Mouse (Mus musculus) left cerebral cortex, adult 9 months (tissue): Measurements from ENCODE around the gene Amot.

ENCODE experiments used
- DNase-seq, 2 experiments: peaks; one replicate each; pipeline ENCODE4 v3.0.0; 2022; ENCODE audit warnings: low spot score in 2 of 2

Amot gene

DNA sequence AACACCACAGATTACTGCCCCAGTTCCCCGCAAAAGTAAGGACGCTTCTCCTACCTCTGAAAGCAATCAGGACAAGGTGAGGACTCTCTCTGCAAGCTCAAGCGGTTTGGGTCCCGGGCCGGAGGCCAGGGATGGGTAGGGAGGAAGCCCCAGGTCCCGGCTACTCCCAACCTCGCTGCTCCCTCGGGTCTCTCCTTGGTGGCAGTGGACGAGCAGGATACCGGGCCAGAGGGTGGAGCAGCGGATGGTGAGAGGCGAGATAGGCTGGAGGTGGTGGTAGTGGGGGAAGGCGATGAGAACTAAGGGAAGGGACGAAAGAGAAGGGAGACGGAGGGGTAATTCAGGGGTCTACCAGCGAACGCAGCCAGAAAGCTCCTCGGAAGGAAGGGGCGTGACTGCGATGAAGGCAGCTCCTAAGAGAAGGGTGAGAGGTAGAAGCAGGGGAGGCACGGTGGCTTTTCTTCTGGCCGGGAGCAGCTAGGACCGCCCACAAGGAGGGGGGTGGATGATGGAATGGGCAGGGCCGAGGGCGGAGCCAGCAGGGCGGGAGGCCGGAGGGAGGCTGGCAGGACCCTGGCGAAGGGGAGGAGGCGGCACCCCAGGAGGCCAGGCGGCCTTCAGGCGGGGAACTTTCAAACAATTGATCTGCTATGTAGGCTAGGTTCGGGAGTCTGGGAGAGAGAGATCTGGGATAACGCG, at the start of gene Amot:
Gene Amot, minus strand, starts transcription at position 465 of the 699 bp plus-strand sequence.
- DNase-seq: peak; percentile 5 to 67

DNA sequence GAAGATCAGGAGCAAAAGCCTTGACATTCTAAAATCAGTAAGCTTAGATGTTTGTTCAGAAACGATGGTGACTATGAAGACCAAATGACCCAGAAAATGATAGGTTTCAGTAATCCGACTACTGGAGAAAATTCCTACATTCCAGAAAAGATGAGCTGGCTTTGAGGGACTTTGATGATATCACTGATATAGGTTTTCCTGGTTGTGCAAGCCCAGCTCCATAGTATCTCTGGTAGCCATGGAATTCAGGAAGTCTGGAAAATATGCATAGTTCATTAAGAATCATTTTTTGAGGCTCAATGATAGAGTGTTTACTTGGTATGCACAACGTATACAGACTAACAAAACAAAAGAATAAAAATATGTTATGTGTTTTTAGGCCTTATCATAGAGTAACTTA, 40.1 kb upstream of the Amot start:
- DNase-seq: no peak

DNA sequence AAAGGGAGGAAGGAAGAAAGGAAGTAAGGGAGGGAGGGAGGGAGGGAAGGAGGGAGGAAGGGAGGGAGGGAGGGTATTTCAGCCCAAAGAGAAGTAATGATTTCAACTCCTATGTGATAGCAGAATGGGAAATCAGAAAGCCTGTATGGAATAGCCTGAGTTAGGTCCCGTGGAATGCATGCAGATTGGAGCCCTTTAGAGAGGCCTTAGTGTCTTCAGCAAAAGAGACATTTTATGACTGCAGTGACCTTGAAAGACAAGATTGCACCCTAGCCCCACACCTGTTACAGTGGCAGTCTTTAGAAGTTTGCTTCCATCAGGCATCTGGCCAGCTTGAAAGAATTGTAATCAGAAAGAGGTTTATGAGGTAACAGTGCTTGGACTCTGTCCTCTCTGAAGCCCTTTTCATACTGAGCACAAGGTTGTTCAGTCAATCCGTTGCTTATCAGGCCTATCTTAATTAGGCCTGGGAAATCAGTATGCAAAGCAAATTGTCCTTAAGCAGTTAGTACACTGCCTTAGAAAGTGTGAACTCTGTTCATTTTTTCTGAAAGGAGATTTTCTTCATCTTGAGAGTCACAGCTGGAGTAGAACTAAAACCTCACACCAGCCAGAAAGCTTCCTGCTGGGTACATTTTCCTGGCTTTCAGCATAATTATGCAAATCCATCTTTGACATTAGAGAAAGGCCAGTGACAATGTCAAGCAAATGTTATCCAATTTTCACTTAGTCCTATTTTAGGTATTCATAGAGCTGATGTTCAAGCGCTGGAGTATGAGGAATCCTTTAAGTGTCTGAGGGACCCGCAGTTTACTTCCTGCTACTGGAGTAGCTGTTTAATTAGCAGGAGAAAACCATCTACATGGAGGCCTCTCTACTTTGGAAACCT, 38.9 kb upstream of the Amot start:
- no peak for DNase-seq

DNA sequence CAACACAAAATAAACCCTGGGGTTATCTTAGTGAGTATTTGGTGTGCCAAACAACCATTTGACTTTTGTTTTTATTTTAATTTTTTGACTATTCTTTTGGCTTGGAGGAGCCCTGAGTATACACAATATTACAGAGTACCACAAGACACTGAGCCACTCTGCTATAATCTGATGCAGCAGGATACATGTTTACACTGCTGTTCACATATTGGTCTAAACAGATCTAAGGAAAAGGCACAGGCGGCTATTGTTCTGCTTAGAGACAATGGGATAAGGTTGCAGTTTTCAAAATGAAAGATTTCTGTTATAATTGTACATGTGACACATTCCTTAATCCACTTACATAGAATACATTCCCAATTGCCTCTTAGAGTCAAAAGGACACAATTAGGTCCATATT, 36.1 kb upstream of the Amot start:
- DNase-seq: no peak

DNA sequence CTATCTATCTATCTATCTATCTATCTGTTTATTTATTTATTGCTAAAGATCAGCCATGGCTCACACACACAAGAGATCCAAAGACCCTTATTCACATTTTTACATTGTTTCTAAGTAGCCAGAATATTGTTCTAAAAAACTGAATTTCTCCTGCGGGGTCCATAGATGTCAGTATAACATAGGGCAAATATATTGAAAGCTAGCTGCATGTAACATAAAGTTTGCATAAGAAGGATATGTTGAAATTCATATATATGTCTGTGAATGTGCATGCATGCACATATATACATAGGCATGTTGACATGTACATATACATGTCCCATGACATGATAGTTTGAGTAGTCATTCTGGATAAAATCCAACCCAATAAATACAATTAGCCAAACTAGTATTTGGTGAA, 35.3 kb upstream of the Amot start:
- no peak for DNase-seq

DNA sequence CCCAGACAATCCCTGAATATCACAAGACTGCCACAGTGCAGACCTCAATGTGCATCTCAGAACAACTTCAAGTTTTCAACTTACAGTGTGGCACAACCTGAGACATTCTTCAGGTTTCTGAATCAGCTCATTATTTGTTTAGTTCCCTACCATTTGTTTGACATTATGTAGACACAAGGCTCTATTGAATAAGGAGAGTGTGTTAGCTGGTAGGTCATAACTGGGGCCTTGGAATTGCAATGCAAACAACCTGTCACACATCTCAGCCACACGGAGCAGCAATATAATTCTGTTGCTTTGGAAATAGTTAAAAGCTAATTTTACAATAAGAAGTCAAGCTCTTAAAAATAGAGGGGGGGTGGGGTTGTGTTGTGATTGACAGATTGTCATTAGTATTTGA, 24.6 kb upstream of the Amot start:
- DNase-seq: no peak

DNA sequence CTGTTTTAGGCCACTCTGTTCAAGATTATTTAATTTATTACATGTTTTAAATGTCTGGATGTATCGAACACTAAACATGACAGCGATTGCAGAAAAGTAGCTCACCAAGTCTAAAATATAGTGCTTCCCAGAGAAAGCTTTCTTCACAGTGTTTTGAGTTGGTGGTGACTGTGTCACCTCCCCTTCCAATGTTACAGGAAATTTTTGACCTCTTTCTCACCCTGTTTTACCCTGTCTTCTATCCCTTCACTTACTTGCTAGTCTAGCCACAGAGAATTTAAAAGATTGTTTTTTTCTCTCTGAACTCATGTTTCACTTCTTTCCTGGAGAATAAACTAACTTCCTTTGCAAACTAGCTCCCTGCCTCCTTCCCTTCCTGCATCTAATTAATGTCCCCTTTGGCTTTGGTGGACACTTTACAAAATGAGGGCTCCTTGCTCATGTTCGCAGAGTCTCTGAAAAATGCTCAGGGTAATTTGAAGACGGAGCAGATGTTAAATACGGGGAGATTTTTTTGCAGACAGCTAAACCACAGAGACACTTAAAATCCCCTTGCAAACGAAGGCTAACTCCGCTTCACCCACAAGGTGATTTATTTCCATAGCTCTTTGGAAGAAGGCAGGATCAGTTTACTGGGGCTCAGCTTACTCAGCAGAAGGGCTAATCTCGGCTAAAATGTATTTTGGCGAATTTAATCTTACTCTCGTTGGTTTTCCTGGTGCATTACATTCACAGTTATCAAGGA, 11.5 kb upstream of the Amot start:
- DNase-seq: no peak

DNA sequence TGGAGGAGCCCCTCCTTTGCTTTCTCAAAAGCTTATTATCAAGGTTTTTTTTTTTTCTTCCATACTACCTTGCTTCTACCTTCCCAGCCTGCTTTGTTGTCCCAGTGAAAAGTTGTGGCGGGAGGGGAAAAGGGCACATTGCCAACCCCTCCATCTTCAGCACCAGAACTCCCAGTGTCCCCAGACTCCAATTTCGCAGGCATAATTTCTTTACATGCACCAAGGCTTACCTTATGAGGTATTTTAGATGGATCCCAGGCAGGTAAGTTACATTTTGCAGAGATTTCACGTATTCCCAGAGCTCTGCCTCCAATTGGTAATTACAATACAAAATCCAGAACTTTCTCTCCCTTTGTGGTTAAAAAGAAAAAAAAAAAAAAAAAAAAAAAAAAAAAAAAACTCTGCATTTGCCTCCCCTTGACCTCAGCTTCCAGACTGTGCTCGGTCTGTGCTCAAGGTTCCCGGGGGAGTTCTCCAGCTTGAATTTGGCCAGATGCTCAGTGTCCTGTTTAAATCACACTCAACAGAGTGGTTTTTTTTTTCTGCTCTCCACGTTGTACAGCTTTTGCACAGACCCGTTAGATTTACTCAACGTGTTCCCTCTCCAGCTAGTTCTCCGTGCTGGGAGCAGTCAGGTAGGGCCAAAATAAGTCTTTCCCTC, 10.6 kb upstream of the Amot start:
- DNase-seq: no peak

DNA sequence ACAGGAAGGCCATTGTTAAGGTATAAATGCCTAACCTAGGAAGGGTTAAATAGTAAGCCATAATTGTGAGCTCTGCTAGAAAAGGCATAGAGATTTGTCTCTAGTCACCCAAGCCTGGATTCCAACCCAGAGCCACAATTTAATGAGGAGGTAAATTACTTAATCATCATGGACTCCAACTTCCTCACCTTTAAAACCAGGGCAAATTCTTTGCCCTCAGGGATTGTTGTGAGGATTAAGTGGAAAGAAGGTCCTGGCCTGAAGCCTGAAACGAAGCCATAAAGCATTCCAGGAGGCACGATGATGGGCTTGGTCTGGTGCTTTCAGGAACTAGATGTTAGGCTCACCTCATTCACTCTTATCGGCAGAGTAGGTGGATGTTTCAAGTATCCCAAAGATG, 5.7 kb upstream of the Amot start:
- no peak for DNase-seq

DNA sequence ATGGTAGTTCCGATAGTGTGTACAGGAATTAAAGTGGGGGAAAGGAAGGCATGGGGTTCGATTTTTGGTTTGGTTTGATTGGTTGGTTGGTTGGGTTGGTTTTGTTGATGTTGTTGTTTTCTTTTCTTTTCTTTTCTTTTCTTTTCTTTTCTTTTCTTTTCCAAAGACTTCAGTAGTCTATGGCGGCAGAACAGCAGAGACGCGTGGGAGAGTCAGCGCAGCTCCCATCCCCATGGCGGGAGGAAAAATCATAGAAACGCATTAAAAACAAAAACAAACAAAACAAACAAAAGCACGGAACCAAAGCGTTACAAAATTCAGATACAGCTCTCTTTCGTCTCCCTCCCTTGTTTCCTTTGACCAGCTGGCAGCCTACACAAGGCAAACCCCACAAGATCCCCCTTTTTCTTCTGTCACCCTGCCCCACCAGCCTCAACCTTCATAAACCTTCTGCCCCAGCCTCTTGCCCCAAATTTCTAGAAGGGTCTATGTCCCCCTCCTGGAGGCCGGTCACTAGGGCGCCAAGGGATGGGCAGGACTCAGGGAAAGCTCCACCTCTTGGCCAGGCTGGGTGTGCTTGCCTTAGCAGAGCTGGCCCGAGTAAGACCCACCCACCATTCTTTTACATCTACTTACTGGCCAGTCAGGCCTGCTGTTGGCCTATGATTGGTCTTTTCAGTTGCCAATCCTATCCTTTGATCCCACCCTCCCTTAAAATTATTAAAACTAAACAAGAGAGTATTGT, 648 bp upstream of the Amot start:
- DNase-seq: peak; percentile 40 to 56

DNA sequence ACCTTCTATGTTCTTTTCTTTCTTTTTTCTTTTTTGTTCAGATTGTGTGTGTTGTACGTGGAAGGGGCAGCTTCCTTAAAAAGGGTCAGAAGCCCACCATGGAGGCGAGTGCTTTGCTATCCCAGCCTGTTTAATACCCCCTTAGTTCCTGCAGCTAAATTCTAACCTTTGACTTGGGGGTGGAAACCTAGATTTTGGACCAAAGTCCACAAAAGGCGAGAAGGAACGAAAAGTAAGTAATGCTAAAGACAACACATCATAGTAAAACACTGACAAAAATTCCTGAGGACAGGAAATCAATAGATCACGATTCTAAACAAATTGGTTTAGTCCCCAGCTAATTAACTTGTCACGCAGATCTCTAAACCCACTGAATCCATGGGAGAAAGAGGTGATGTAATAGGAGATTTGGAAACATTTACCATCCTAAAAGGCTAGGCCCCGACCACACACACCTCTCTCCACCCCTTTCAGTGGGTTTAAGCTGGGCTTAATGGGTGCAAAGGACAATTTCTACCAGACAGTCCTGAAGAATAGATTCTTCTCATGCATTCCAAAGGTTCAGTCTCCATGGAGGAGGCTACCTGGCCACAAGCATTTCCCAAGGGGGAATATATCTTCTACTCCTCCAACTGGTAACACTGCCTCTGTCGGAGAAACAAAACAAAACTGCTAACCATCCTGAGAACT, 3.2 kb downstream of the Amot start:
- no peak for DNase-seq

DNA sequence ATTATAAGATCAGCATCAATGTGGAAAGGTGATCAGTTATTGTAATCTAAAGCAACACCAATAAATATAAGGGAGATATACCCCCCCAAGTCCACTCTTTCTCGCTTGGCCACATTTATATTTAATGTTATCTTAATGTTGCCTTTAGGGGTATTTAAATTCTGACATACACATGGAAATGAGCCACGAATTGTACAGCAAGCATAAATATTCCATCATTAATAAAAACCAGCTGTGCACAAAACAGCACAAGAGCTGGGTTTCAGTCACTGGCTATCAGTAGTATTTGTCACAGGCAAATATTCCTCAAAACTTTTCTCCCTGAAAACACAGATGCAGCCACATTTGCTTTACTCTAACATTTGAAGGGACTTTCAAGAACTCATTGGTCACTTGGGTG, 5.9 kb downstream of the Amot start:
- no peak for DNase-seq

DNA sequence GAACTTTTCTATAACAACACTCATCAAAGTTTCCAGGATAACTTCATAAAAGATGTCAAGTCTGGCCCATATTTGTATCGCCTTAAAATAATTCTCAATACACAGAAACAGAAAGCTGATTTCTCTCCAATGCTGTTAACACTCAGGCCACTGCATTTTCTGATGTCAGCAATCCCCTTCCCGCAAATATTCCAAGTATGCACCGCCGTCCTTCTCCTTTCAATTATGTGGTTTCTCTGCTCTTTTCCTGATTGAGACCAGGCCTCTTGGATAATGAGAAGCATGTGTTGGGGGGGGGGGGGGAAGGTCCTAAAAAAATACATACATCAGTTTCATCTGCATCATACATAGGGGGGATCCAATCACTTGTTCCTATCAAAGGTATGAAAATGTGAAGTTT, 6.3 kb downstream of the Amot start:
- no peak for DNase-seq

DNA sequence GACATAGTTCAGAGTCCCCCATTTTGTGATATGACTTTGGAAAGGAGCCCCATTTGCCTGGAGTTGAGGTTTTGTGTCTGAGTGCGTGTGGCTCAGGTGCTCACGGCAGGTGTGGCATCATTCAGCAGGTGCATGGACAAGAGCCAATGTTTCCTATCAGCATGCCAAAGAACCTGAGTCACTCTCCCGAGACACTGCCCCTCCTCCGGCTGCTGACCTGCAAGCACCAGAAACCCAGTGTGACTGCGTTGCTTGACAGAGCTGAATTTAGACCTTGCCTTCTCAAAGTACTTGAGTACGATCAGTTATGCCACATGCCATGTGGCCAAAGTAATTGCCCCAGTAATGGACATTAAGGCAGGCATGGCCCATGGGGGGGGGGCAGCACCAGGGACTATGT, 7.5 kb downstream of the Amot start:
- DNase-seq: no peak

DNA sequence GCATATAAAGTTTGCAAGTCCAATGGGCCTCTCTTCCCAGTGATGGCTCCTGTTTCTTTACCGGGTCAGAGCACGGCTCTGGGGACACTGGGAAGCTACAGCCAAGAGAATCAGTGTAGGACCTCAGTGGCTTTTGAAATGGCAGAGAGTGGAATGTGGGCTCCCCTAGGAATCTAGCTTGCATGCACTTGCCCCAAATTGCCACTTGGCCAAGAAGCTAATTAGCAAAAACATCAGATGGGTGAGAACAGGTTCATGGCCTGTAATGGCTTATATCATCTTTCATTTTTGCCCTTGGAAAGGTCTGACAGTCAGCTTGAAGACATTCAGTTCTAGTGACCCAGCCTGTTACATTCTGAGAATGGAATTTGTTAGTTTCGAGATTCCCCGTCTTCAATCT, 9.6 kb downstream of the Amot start:
- no peak for DNase-seq

DNA sequence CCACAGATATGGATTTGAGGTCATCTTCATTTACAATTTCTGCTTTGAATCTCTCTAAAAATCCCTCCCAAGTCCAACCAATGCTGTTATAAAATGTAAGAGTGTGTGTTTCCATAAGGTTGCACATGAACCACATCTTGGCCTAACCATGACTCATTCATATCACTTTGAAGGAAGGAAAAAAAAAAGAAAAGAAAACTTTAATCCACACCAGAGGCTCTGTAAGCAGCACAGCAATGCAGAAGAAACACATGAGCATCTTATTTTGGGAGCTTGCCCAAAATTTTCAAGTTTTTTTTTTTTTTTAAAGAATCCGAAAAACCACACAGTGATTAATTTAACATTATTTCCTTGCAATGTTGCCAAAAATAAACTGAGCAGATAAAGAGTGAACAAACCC, 14.2 kb downstream of the Amot start:
- no peak for DNase-seq

DNA sequence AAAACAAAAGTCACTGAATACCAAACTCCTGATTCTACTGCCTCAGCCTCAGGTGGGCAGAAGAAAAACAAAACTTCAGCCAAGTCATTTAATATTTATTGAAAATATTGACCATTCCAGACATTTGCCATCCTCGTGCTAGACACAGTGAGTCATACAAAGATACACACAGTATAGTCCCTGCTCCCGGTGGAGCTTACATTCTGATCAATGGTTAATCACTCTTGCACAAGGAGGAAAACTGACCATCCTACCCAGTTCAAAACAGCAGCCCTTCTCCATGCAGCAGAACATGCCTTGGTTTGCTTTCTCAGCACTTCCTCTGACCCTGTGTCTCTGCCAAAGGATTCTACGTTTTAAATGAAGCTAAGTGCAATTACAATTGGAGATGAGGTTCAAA, 14.6 kb downstream of the Amot start:
- DNase-seq: no peak

DNA sequence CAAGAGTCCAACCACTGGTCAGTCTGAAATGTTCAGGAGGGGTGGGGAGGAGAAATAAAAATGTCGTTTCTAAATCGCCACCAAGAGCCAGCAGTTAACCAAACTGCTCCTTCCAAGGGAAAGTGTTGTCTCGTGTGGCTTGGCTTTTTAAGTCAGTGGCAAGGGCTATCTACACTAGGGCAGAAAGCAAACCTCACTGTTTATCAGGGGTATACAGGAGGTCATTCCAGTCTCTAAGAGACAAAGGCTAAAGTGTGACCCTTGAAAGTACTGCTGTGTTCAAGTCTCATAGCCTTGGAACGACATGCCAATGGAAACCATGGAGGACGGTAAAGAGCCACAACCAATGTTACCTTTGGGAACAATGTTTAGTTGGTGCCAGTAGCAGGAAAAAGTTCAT, 15.0 kb downstream of the Amot start:
- no peak for DNase-seq

DNA sequence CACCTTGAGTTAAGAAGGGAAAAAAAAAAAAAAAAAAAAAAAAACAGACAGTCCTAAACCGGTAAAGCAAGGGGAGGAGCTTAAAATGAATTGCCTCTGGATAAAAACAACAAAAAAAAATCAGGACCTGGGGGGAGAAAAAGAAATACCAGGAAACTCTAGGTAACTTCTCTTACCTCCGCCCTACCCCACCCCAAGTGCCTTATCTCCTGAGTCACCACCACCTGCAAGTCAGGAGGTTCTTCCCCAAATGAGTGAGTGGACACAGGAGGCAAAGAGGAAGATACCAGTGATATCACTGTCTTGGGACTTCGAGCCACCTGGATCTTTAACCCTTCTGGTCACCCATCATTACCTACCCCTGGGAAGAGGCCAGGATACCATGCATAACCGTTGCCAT, 19.5 kb downstream of the Amot start:
- DNase-seq: no peak

DNA sequence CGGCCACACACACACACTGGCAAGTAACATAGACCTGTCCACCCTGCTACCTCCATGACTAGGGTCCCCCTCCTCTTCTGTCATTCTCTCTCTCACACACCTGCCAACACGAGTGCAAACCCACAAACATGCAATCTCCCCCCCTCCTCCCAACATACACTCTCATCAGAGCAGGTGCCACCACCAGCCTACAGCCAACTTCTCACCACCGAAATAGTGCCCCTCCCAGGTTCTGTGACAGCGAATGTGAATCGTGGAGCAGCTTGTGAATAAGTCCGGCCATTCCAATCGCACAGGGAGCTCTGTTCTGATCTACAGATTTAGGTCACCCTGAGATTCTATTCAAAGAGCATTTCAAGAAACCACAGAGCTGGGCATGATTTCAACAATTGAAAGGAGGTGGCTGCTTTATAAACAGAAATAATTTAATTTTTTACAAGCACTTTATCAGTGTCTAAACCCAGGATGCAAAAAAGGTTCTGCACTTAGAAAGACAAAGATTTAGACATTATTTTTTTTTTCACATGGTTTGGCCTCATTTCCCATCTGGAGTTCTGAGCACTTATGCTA, 21.4 kb downstream of the Amot start:
- DNase-seq: no peak
